ENCODE assay signal across 20 mouse cellular contexts in the genomic region with DNA sequence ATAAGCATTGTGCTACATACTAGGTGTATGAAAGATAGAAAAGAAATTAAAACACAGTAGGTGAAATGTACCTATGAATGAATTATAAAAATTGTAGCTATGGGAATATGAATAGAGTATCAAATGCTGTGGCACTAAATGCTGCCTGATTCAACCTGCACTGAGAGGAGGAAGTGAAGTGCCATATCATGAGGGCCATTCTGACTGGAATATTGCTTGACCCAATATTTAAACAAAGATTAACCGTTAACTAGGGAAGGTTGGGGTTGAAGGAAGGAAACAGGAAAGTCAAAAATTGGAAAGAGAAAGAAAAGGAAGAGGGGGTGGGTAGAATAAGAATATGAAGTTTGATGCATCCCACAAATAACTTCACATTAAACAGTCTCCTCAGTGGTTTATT.
DNase-seq lines count a peak whose midpoint lies in the region; ATAC-seq and TF ChIP-seq lines count a peak whose summit lies in the region.
"Had no signal": no experiment of that assay in that cellular context is flagged by ENCODE, and none has a peak within 500 bp of the region (broad histone marks: within the 10 kb centered on the region; RNA-seq: fewer than 3 reads in every experiment).

No protein-coding gene starts in this region.

- no peak for TF ChIP-seq POLR2A in lung, adult 2 months (IDR thresholded peaks at IDR 0.05; ENCODE audit: borderline replicate concordance, extremely low read depth, low read depth, low read length)

- H3K9ac ChIP-seq in intestine, embryonic 14.5 days (ENCODE audit: low read length): no peak overlapping the region
- H3K9ac ChIP-seq in intestine, postnatal 0 days (ENCODE audit: low read depth, low read length): no peak overlapping the region
- H3K9ac ChIP-seq in lung, postnatal 0 days (replicated peaks; ENCODE audit: low read depth): no peak overlapping the region
- no peak overlapping the region for H3K9ac ChIP-seq in intestine, embryonic 16.5 days (ENCODE audit: low read depth, low read length)
- H3K9ac ChIP-seq in stomach, embryonic 15.5 days: no peak overlapping the region
- no peak overlapping the region for H3K9ac ChIP-seq in forebrain, embryonic 14.5 days (ENCODE audit: low read length)
- H3K9ac ChIP-seq: embryonic facial prominence, embryonic 13.5 days; forebrain, embryonic 12.5 days; forebrain, postnatal 0 days; heart, embryonic 12.5 days had no signal

- H3K9me3 ChIP-seq in intestine, embryonic 14.5 days (ENCODE audit: control insufficient read depth, low read length): no peaks in the 10 kb centered on the region
- H3K9me3 ChIP-seq in intestine, postnatal 0 days (ENCODE audit: control insufficient read depth): no peaks in the 10 kb centered on the region
- H3K9me3 ChIP-seq in lung, postnatal 0 days (ENCODE audit: low read length): no peaks in the 10 kb centered on the region
- no peaks in the 10 kb centered on the region for H3K9me3 ChIP-seq in intestine, embryonic 16.5 days (ENCODE audit: control insufficient read depth, low read length)
- no peaks in the 10 kb centered on the region for H3K9me3 ChIP-seq in stomach, embryonic 15.5 days
- H3K9me3 ChIP-seq in forebrain, embryonic 14.5 days (replicated peaks; ENCODE audit: control insufficient read depth, low read length): no peaks in the 10 kb centered on the region
- H3K9me3 ChIP-seq: embryonic facial prominence, embryonic 13.5 days; forebrain, embryonic 12.5 days; heart, embryonic 12.5 days had no signal

- WGBS in intestine, embryonic 14.5 days: 63% methylated on average over 1 of the region's 1 CpGs
- 28% methylated on average over 1 of the region's 1 CpGs for WGBS in intestine, postnatal 0 days
- 21% methylated on average over 1 of the region's 1 CpGs for WGBS in lung, postnatal 0 days
- 40% methylated on average over 1 of the region's 1 CpGs for WGBS in lung, adult 2 months
- WGBS in intestine, embryonic 16.5 days: 34% methylated on average over 1 of the region's 1 CpGs
- 57% methylated on average over 1 of the region's 1 CpGs for WGBS in stomach, embryonic 15.5 days
- 76% methylated on average over 1 of the region's 1 CpGs for WGBS in forebrain, embryonic 14.5 days

- DNase-seq in intestine, embryonic 14.5 days (ENCODE audit: low spot score): no peak
- DNase-seq in lung, postnatal 0 days (ENCODE audit: low spot score): peak; percentile 70
- no peak for DNase-seq in lung, adult 2 months
- no peak for DNase-seq in right cerebral cortex, postnatal 36 days (ENCODE audit: low spot score in 2 of 2)
- no peak for DNase-seq in forebrain, embryonic 14.5 days (ENCODE audit: low spot score)
- DNase-seq: adrenal gland, postnatal 14 days; cerebellum, adult 18-20 months; cerebellum, adult 9-11 months; cerebellum, postnatal 36 days; forebrain, postnatal 0 days; gastrocnemius, postnatal 14 days had no signal

- ATAC-seq in intestine, embryonic 14.5 days (replicated peaks; ENCODE audit: low FRiP score, low TSS enrichment, low read depth): peak; percentile 60; the same call in 1 of the 2 replicates
- no peak for ATAC-seq in intestine, postnatal 0 days
- ATAC-seq in lung, postnatal 0 days: peak; percentile 62
- peak; percentile 84 for ATAC-seq in intestine, embryonic 16.5 days
- ATAC-seq in stomach, embryonic 15.5 days (ENCODE audit: insufficient read depth, low FRiP score, low read depth): peak; percentile 72
- no peak for ATAC-seq in forebrain, embryonic 14.5 days
- ATAC-seq: activated CD4-positive, CD25-positive, alpha-beta regulatory T cell, adult 4 months; forebrain, postnatal 0 days; Patski had no signal

- H3K36me3 ChIP-seq in intestine, embryonic 14.5 days (ENCODE audit: control insufficient read depth, insufficient read depth, low read length): no peaks in the 10 kb centered on the region
- H3K36me3 ChIP-seq in intestine, postnatal 0 days (ENCODE audit: control insufficient read depth, insufficient read depth): no peaks in the 10 kb centered on the region
- H3K36me3 ChIP-seq in lung, postnatal 0 days (ENCODE audit: insufficient read depth, low read length): no peaks in the 10 kb centered on the region
- H3K36me3 ChIP-seq in intestine, embryonic 16.5 days (ENCODE audit: control insufficient read depth, insufficient read depth, low read length): no peaks in the 10 kb centered on the region
- no peaks in the 10 kb centered on the region for H3K36me3 ChIP-seq in stomach, embryonic 15.5 days
- H3K36me3 ChIP-seq in forebrain, embryonic 14.5 days (ENCODE audit: control insufficient read depth, insufficient read depth, low read length): no peaks in the 10 kb centered on the region
- H3K36me3 ChIP-seq: embryonic facial prominence, embryonic 13.5 days; forebrain, embryonic 12.5 days; heart, embryonic 12.5 days had no signal

- H3K4me3 ChIP-seq in intestine, embryonic 14.5 days (ENCODE audit: low read depth, low read length): no peak overlapping the region
- H3K4me3 ChIP-seq in intestine, postnatal 0 days (ENCODE audit: low read depth, low read length): no peak overlapping the region
- H3K4me3 ChIP-seq in lung, postnatal 0 days (ENCODE audit: low read depth, low read length): no peak overlapping the region
- no peak overlapping the region for H3K4me3 ChIP-seq in lung, adult 2 months (replicated peaks; ENCODE audit: extremely low read depth, low read depth, low read length)
- no peak overlapping the region for H3K4me3 ChIP-seq in intestine, embryonic 16.5 days (ENCODE audit: low read length)
- no peak overlapping the region for H3K4me3 ChIP-seq in stomach, embryonic 15.5 days (replicated peaks)
- H3K4me3 ChIP-seq in forebrain, embryonic 14.5 days (ENCODE audit: low read depth, low read length): no peak overlapping the region
- H3K4me3 ChIP-seq: embryonic facial prominence, embryonic 13.5 days; forebrain, embryonic 12.5 days; heart, embryonic 12.5 days had no signal

- no peaks in the 10 kb centered on the region for H3K27me3 ChIP-seq in intestine, embryonic 14.5 days (replicated peaks; ENCODE audit: control insufficient read depth, insufficient read depth, low read length)
- H3K27me3 ChIP-seq in intestine, postnatal 0 days (replicated peaks; ENCODE audit: control insufficient read depth, insufficient read depth, low read length): no peaks in the 10 kb centered on the region
- H3K27me3 ChIP-seq in lung, postnatal 0 days (replicated peaks; ENCODE audit: insufficient read depth, low read length): no peaks in the 10 kb centered on the region
- no peaks in the 10 kb centered on the region for H3K27me3 ChIP-seq in intestine, embryonic 16.5 days (replicated peaks; ENCODE audit: control insufficient read depth, insufficient read depth, low read length)
- no peaks in the 10 kb centered on the region for H3K27me3 ChIP-seq in stomach, embryonic 15.5 days (replicated peaks)
- no peaks in the 10 kb centered on the region for H3K27me3 ChIP-seq in forebrain, embryonic 14.5 days (replicated peaks; ENCODE audit: control insufficient read depth, insufficient read depth, low read length)
- H3K27me3 ChIP-seq: CH12.LX; embryonic facial prominence, embryonic 13.5 days; forebrain, embryonic 12.5 days; heart, embryonic 12.5 days; Patski had no signal

- no peak overlapping the region for H3K27ac ChIP-seq in intestine, embryonic 14.5 days (ENCODE audit: low read depth)
- H3K27ac ChIP-seq in intestine, postnatal 0 days (ENCODE audit: low read depth, low read length): no peak overlapping the region
- no peak overlapping the region for H3K27ac ChIP-seq in lung, postnatal 0 days (ENCODE audit: low read length)
- H3K27ac ChIP-seq in intestine, embryonic 16.5 days (ENCODE audit: low read length): no peak overlapping the region
- no peak overlapping the region for H3K27ac ChIP-seq in stomach, embryonic 15.5 days
- H3K27ac ChIP-seq in forebrain, embryonic 14.5 days (ENCODE audit: low read depth, low read length): no peak overlapping the region
- H3K27ac ChIP-seq: embryonic facial prominence, embryonic 13.5 days; forebrain, embryonic 12.5 days had no signal

- no peak for TF ChIP-seq EP300 in lung, postnatal 0 days (IDR thresholded peaks at IDR 0.05)

- no peaks in the 10 kb centered on the region; the same call in 1 of the 2 replicates for H3K4me1 ChIP-seq in intestine, embryonic 14.5 days (replicated peaks; ENCODE audit: control insufficient read depth, insufficient read depth, low read length)
- peaks cover 3% of the 10 kb centered on the region; the same call in 1 of the 2 replicates for H3K4me1 ChIP-seq in intestine, postnatal 0 days (replicated peaks; ENCODE audit: control insufficient read depth, insufficient read depth, low read length)
- H3K4me1 ChIP-seq in lung, postnatal 0 days (ENCODE audit: insufficient read depth, low read depth, low read length): no peaks in the 10 kb centered on the region
- peaks cover 3% of the 10 kb centered on the region for H3K4me1 ChIP-seq in lung, adult 2 months (ENCODE audit: control insufficient read depth, insufficient read depth, low read length)
- no peaks in the 10 kb centered on the region; the same call in 1 of the 2 replicates for H3K4me1 ChIP-seq in intestine, embryonic 16.5 days (ENCODE audit: control insufficient read depth, insufficient read depth, low read length)
- H3K4me1 ChIP-seq in stomach, embryonic 15.5 days: no peaks in the 10 kb centered on the region
- no peaks in the 10 kb centered on the region for H3K4me1 ChIP-seq in forebrain, embryonic 14.5 days (ENCODE audit: control insufficient read depth, insufficient read depth, low read length)
- H3K4me1 ChIP-seq: embryonic facial prominence, embryonic 13.5 days; forebrain, embryonic 12.5 days; heart, embryonic 12.5 days had no signal

- no peak overlapping the region for H3K4me2 ChIP-seq in intestine, embryonic 14.5 days (ENCODE audit: low read length)
- no peak overlapping the region for H3K4me2 ChIP-seq in intestine, postnatal 0 days (replicated peaks; ENCODE audit: low read depth)
- no peak overlapping the region for H3K4me2 ChIP-seq in lung, postnatal 0 days (replicated peaks; ENCODE audit: low read depth, low read length)
- no peak overlapping the region for H3K4me2 ChIP-seq in intestine, embryonic 16.5 days (ENCODE audit: low read depth, low read length)
- no peak overlapping the region for H3K4me2 ChIP-seq in stomach, embryonic 15.5 days
- H3K4me2 ChIP-seq in forebrain, embryonic 14.5 days (ENCODE audit: low read length): no peak overlapping the region
- H3K4me2 ChIP-seq: embryonic facial prominence, embryonic 13.5 days; forebrain, embryonic 12.5 days; heart, embryonic 12.5 days had no signal

- no peak for TF ChIP-seq CTCF in intestine, postnatal 0 days (IDR thresholded peaks at IDR 0.05; ENCODE audit: low read depth)
- TF ChIP-seq CTCF in lung, postnatal 0 days (IDR thresholded peaks at IDR 0.05): no peak
- no peak for TF ChIP-seq CTCF in lung, adult 2 months (IDR thresholded peaks at IDR 0.05; ENCODE audit: insufficient read depth, low read length)

Comparison
In these comparisons a context has a peak if more than half of its experiments do, and no peak if none do; other contexts are left out.
1. ATAC-seq: peak in intestine, embryonic 14.5 days (single experiment), lung, postnatal 0 days (single experiment), intestine, embryonic 16.5 days (single experiment) and stomach, embryonic 15.5 days (single experiment); none in intestine, postnatal 0 days (single experiment) and forebrain, embryonic 14.5 days (single experiment).